Mouse (Mus musculus): Measurements from ENCODE around the gene Gm28490. TPM values are rescaled to one million over a fixed set of nuclear protein-coding genes. Genes with fewer than 3 reads are reported as not detected.
"Not testable (repeated sequence)": the region's sequence is repeated elsewhere in the genome, so short reads cannot be mapped to it uniquely, and the experiment has no call there.

Gm28490 gene
- total RNA-seq (2014; fragmentation: Nextera tagmentation) (not detected in 2 replicates), total RNA-seq (2017) (not detected in 2 replicates), polyA plus RNA-seq (2012) (not detected in 2 replicates)

DNA sequence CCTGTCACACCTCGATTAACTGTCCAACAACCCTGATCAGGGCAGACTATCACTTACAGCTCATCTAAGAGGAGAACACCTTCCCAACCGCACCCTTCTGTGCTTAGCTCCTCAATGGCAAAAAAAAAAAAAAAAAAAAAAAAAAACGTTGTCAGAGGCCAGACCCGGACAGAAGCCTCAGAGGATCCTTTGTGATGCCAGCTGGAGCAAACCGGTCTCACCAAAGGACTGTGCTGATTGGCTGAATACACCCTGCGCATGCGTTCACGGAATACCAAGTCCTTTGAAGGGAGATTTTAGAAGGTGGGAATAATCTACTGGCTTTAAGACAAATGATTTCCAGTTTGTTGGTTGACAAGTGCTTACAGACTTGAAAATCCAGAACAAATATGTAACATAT lies at the start of gene Gm28490:
Gene Gm28490, minus strand, starts transcription at position 101 of the 400 bp plus-strand sequence.
- not testable (repeated sequence) for H3K27me3 ChIP-seq (ENCODE audit: insufficient read depth, low read length); H3K4me3 ChIP-seq (ENCODE audit: low read depth, low read length); H3K4me1 ChIP-seq (ENCODE audit: insufficient read depth, low read depth, low read length); H3K36me3 ChIP-seq (replicated peaks); DNase-seq (ENCODE audit: low spot score); H3K9me3 ChIP-seq (replicated peaks); ATAC-seq (ENCODE audit: extremely low read depth, insufficient number of reproducible peaks, low FRiP score, poor library complexity, severe bottlenecking)

Measured in G1E (cell line).